Mouse (Mus musculus) urinary bladder, postnatal 25 days (tissue): ENCODE results near the gene Esp38.
"Not testable (repeated sequence)": the region's sequence is repeated elsewhere in the genome, so short reads cannot be mapped to it uniquely, and the experiment has no call there.

ENCODE experiments used
- DNase-seq: peaks from one replicate; pipeline ENCODE4 v3.0.0; 2022; ENCODE audit warnings: low spot score

Gene Esp38

GRCm38 (mm10) chr17:39950220-39950619, at the start of gene Esp38:
Gene Esp38 (plus strand): TSS chr17:39950520.
- DNase-seq = no peak

- not testable (repeated sequence) for DNase-seq
Measured at GRCm38 (mm10) chr17:39902928-39903545, 47.3 kb upstream of the Esp38 start.
